Mouse (Mus musculus) retina, postnatal 7 days (tissue): ENCODE measurements at regions not wholly inside any gene's neighbourhood (a gene's known extent, or its start where the extent isn't known, plus 50 kb on each side); places are given as distances from the start of the nearest gene placed in this dataset.

ENCODE experiments used
- DNase-seq: peaks from one replicate; pipeline ENCODE4 v3.0.0-alpha.2; 2012; ENCODE audit warnings: low read depth, low spot score

- no peak for DNase-seq
Observed at GRCm38 (mm10) chr10:56587205-56587604, 210.1 kb downstream of the Gja1 start.

- DNase-seq: no peak
Observed at GRCm38 (mm10) chr10:56597382-56597781, 220.3 kb downstream of the Gja1 start.

GRCm38 (mm10) chr10:56598191-56598590 is 221.1 kb downstream of the Gja1 start:
- DNase-seq: no peak

GRCm38 (mm10) chr10:56599923-56600322 is 222.8 kb downstream of the Gja1 start:
- DNase-seq: no peak

- no peak for DNase-seq
Observed at GRCm38 (mm10) chr10:56611564-56612288, 234.6 kb downstream of the Gja1 start.

- DNase-seq: no peak
Observed at GRCm38 (mm10) chr10:56642656-56643055, 265.5 kb downstream of the Gja1 start.

GRCm38 (mm10) chr10:56643376-56644135 is 266.4 kb downstream of the Gja1 start:
- no peak for DNase-seq

- no peak for DNase-seq
Observed at GRCm38 (mm10) chr10:56660501-56660900, 283.4 kb downstream of the Gja1 start.

GRCm38 (mm10) chr10:56673919-56674318 is 296.8 kb downstream of the Gja1 start:
- DNase-seq: no peak

- no peak for DNase-seq
Observed at GRCm38 (mm10) chr10:56682901-56683300, 305.8 kb downstream of the Gja1 start.

GRCm38 (mm10) chr10:56685655-56686250 is 308.6 kb downstream of the Gja1 start:
- DNase-seq: no peak

- DNase-seq: no peak
Observed at GRCm38 (mm10) chr10:56691467-56691866, 314.3 kb downstream of the Gja1 start.

- no peak for DNase-seq
Observed at GRCm38 (mm10) chr10:56695100-56695499, 318.0 kb downstream of the Gja1 start.

- no peak for DNase-seq
Observed at GRCm38 (mm10) chr10:56700126-56700525, 323.0 kb downstream of the Gja1 start.

- DNase-seq: no peak
Observed at GRCm38 (mm10) chr10:56708411-56708810, 331.3 kb downstream of the Gja1 start.

- DNase-seq: no peak
Observed at GRCm38 (mm10) chr10:56708886-56709285, 331.8 kb downstream of the Gja1 start.

GRCm38 (mm10) chr10:56712611-56713105 is 335.5 kb downstream of the Gja1 start:
- DNase-seq: no peak

GRCm38 (mm10) chr10:56737073-56737472 is 359.9 kb downstream of the Gja1 start:
- no peak for DNase-seq

GRCm38 (mm10) chr10:56739621-56740020 is 362.5 kb downstream of the Gja1 start:
- DNase-seq: no peak

GRCm38 (mm10) chr10:56752134-56752533 is 375.0 kb downstream of the Gja1 start:
- DNase-seq: no peak

- no peak for DNase-seq
Observed at GRCm38 (mm10) chr10:56753576-56753975, 376.4 kb downstream of the Gja1 start.

GRCm38 (mm10) chr10:56754546-56755175 is 377.5 kb downstream of the Gja1 start:
- DNase-seq: no peak
